Mouse (Mus musculus) kidney, postnatal 14 days (tissue): ENCODE results near the gene Gm29106.
"Not testable (repeated sequence)": the region's sequence is repeated elsewhere in the genome, so short reads cannot be mapped to it uniquely, and the experiment has no call there.

Experiments used
- DNase-seq: peaks from one replicate; pipeline ENCODE4 v3.0.0; 2022; ENCODE audit warnings: mixed read lengths

Gm29106 gene

GRCm38 (mm10) chr1:118176242-118176641, at the start of gene Gm29106:
TSS of gene Gm29106 (plus strand) at chr1:118176542.
- DNase-seq: not testable (repeated sequence)

GRCm38 (mm10) chr1:118228540-118228939, 52.2 kb downstream of the Gm29106 start:
- no peak for DNase-seq

- DNase-seq: no peak
Observed at GRCm38 (mm10) chr1:118236032-118236431, 59.7 kb downstream of the Gm29106 start.
